Mouse (Mus musculus) cerebellum, adult 2 months (tissue): ENCODE results near the gene Fbxl22. TPM values are rescaled to one million over a fixed set of nuclear protein-coding genes. Genes with fewer than 3 reads are reported as not detected.
A peak's percentile ranks its signal among the peaks of the same experiment; 100 is the strongest.

Source experiments
- DNase-seq, 2 experiments: peaks; one replicate each; pipeline ENCODE4 v3.0.0; 2021
- H3K27ac ChIP-seq: fragments of 200-500 bp; 2 replicates; pipeline ENCODE4 v1.5.1; 2012; ENCODE audit warnings: low read length, control low read depth, inconsistent platforms; ENCODE audit not compliant: insufficient read depth
- H3K27me3 ChIP-seq: fragments of 200-500 bp; 2 replicates; pipeline ENCODE4 v1.6.1; 2012; ENCODE audit warnings: inconsistent platforms, mild to moderate bottlenecking, low read length, moderate library complexity; ENCODE audit not compliant: control insufficient read depth, insufficient read depth
- H3K4me1 ChIP-seq: fragments of 200-500 bp; 2 replicates; pipeline ENCODE4 v1.6.1; 2011; ENCODE audit warnings: low read length; ENCODE audit not compliant: control insufficient read depth, insufficient read depth
- H3K4me3 ChIP-seq: fragments of 200-500 bp; replicated peaks from 2 replicates; pipeline ENCODE3; 2011; ENCODE audit warnings: mild to moderate bottlenecking, low read depth, low read length, control low read depth; ENCODE audit not compliant: insufficient read depth
- CTCF ChIP-seq: fragments of 200-500 bp; IDR thresholded peaks from 2 replicates; pipeline ENCODE4 v1.5.1; 2011; ENCODE audit warnings: low read depth, mild to moderate bottlenecking, control low read depth, low read length, moderate library complexity, borderline replicate concordance; ENCODE audit not compliant: insufficient read depth
- POLR2A ChIP-seq: fragments of 200-500 bp; IDR thresholded peaks from 2 replicates; pipeline ENCODE4 v1.6.1; 2011; ENCODE audit warnings: low read length, control low read depth, borderline replicate concordance; ENCODE audit not compliant: insufficient read depth
- WGBS: fragments of 180-500 bp; shearing (Covaris S2); methylation state at CpG from one replicate; pipeline ENCODE4 v1.1.7; 2018; 5-methylcytosine and 5-hydroxymethylcytosine counted together
- polyA plus RNA-seq: library from polyadenylated mRNA; depleted of rRNA; stranded (reverse); fragments of >200 nt; gene quantifications from 2 replicates; pipeline ENCODE4 v1.2.3, GENCODE M21; 2012; rRNA removed

Gene Fbxl22
- polyA plus RNA-seq, 1 experiment, result 3.2 TPM

DNA sequence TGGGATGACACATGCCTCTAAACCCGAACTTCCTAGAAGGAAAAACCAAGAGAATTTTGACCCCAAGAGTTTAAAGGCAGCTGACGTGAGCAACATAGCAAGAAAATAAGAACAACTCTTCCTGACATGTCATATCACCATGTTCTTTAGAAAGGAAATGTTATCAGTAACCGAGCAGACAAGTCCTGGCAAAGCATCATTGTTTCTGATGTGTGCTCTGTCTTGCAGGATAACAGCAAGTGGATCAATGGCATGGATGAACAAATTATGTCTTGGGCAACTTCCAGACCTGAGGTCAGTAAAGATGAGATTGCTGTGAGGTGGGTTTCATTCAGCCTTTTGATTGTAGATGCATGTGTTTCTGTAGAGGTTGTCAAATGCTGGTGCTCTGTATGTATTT is 31.0 kb downstream of the Fbxl22 start:
- Histone ChIP-seq H3K4me3 (no peak overlapping the region), H3K4me1 (no peaks in the 10 kb centered on the region), H3K27ac (no peak overlapping the region), H3K27me3 (no peaks in the 10 kb centered on the region)
- no peak for DNase-seq
- no peak for TF ChIP-seq CTCF
- TF ChIP-seq POLR2A, result no peak
- WGBS, result 89% methylated on average over 3 of the region's 3 CpGs

DNA sequence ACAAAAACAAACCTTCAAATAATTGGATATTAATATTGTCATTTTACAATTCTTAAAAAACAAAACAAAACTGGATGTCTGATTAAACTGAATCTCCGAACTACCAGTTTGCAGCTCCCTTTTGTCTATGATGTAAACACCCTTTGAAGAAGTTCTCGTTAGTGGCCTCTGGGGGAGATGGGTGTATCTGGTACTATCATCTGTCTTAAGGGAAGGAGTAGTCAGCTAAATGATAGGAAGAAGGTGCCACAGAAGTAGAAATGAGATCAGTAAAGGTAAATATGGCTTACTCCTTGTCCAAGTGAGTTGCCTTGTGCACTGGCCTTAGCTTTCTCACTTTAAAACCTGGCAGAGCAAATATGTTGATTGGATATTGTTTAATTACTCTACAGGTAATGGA is 36.6 kb downstream of the Fbxl22 start:
- H3K27me3 ChIP-seq, result no peaks in the 10 kb centered on the region
- TF ChIP-seq POLR2A (no peak), CTCF (no peak)
- H3K4me1 ChIP-seq, result no peaks in the 10 kb centered on the region
- no peak overlapping the region for H3K4me3 ChIP-seq
- WGBS, result 85% methylated on average over 2 of the region's 2 CpGs
- H3K27ac ChIP-seq, result no peak overlapping the region
- no peak for DNase-seq

GRCm38 (mm10) chr9:66465087-66465486 is 49.3 kb downstream of the Fbxl22 start:
- TF ChIP-seq CTCF (peak; percentile 10; the same call in 1 of the 2 replicates), POLR2A (no peak)
- Histone ChIP-seq H3K4me1 (no peaks in the 10 kb centered on the region), H3K4me3 (no peak overlapping the region), H3K27me3 (no peaks in the 10 kb centered on the region), H3K27ac (no peak overlapping the region)
- peak in 1 of 2 experiments; percentile 36 for DNase-seq
- WGBS, result 53% methylated on average over 4 of the region's 4 CpGs

Other genes with a start within 250 kb of the Fbxl22 start
- gene Herc1, start 164.1 kb downstream of the Fbxl22 start, polyA plus RNA-seq, result 62.0 and 66.8 TPM in 2 replicates
- gene Usp3, start 78.5 kb upstream of the Fbxl22 start, polyA plus RNA-seq, result 89.3 and 97.0 TPM in 2 replicates
- 3.4 and 8.4 TPM in 2 replicates for gene Car12, start 199.1 kb upstream of the Fbxl22 start, polyA plus RNA-seq